Mouse (Mus musculus) olfactory bulb, adult 2 months (tissue): ENCODE data around the gene Lgi4. TPM values are rescaled to one million over a fixed set of nuclear protein-coding genes. Genes with fewer than 3 reads are reported as not detected.

Source experiments
- H3K27ac ChIP-seq: fragments of 200-500 bp; 2 replicates; pipeline ENCODE4 v1.5.1; 2012; ENCODE audit warnings: low read depth, low read length; ENCODE audit not compliant: insufficient read depth
- H3K4me1 ChIP-seq: fragments of 200-500 bp; 2 replicates; pipeline ENCODE4 v1.6.1; 2012; ENCODE audit warnings: low read length; ENCODE audit not compliant: control insufficient read depth, insufficient read depth
- H3K4me3 ChIP-seq: fragments of 200-500 bp; 2 replicates; pipeline ENCODE4 v1.5.1; 2012; ENCODE audit warnings: mild to moderate bottlenecking, low read depth, low read length, moderate library complexity; ENCODE audit not compliant: insufficient read depth
- CTCF ChIP-seq: fragments of 200-500 bp; IDR thresholded peaks from 2 replicates; pipeline ENCODE4 v1.5.1; 2012; ENCODE audit warnings: low read depth, mild to moderate bottlenecking, low read length, moderate library complexity; ENCODE audit not compliant: insufficient read depth
- POLR2A ChIP-seq: fragments of 200-500 bp; IDR thresholded peaks from 2 replicates; pipeline ENCODE4 v1.6.1; 2012; ENCODE audit warnings: mild to moderate bottlenecking, low read depth, low read length, moderate library complexity; ENCODE audit not compliant: insufficient read depth
- WGBS: fragments of 180-500 bp; shearing (Covaris S2); methylation state at CpG from one replicate; pipeline ENCODE4 v1.1.7; 2018; 5-methylcytosine and 5-hydroxymethylcytosine counted together
- polyA plus RNA-seq: library from polyadenylated mRNA; stranded (reverse); fragments of >200 nt; gene quantifications from 2 replicates; pipeline ENCODE4 v1.2.4, GENCODE M21; 2012; ENCODE audit warnings: low replicate concordance; ENCODE audit not compliant: missing spikeins, insufficient read depth, insufficient read length

The Lgi4 gene
- polyA plus RNA-seq, 1 experiment = not detected

GRCm38 (mm10) chr7:31049846-31050281 lies 9.3 kb upstream of the Lgi4 start:
- Histone ChIP-seq H3K27ac (no peak overlapping the region), H3K4me1 (peaks cover 37% of the 10 kb centered on the region), H3K4me3 (peak overlapping the region; percentile 33)
- no peak for TF ChIP-seq CTCF
- TF ChIP-seq POLR2A = no peak
- 4% methylated on average over 15 of the region's 15 CpGs for WGBS

DNA sequence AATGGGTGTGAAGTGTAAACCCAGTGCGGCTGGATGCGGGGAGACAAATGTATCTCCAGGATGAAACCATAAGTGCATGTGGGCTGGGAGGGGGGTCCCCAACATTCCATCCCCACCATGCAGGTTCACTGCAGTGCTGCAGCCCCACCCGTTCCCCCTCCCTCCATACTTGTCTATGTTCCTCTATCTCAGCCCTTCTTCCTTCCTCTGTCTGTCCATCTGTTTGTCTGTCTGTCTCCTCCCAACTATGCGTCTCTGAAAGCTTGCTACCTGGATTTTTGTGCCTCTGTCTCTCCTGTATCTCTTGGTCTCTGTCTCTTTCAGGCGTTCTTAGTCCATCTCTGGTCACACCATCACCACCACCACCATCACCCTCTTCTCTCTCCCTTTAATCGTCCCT lies 8.7 kb upstream of the Lgi4 start:
- Histone ChIP-seq H3K4me1 (peaks cover 37% of the 10 kb centered on the region), H3K4me3 (peak overlapping the region; percentile 33; the same call in 1 of the 2 replicates), H3K27ac (no peak overlapping the region)
- WGBS = 14% methylated on average over 6 of the region's 6 CpGs
- TF ChIP-seq CTCF (no peak), POLR2A (no peak)

DNA sequence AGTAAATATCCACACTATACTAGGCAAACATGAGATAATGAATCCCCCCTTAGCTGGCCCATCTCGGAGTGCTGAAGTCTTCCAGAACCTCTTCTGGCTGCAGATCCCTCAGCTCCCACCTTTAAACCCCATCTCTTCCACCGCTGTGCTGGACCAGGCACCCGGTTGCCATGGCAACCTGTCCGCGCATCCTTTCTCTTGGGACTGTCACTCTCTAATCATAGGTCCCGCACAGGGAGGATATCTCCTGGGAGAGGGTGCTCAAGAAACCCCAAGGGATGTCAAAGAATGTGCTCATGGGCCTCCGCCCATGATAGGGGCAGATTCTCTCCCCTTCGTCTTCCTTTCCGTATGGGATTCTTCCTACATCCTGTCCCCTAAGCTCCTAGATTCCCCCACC lies 8.2 kb upstream of the Lgi4 start:
- WGBS = 1% methylated on average over 9 of the region's 9 CpGs
- no peak for TF ChIP-seq POLR2A
- TF ChIP-seq CTCF = no peak
- H3K4me3 ChIP-seq = peak overlapping the region; percentile 30
- peaks cover 37% of the 10 kb centered on the region for H3K4me1 ChIP-seq
- no peak overlapping the region for H3K27ac ChIP-seq

DNA sequence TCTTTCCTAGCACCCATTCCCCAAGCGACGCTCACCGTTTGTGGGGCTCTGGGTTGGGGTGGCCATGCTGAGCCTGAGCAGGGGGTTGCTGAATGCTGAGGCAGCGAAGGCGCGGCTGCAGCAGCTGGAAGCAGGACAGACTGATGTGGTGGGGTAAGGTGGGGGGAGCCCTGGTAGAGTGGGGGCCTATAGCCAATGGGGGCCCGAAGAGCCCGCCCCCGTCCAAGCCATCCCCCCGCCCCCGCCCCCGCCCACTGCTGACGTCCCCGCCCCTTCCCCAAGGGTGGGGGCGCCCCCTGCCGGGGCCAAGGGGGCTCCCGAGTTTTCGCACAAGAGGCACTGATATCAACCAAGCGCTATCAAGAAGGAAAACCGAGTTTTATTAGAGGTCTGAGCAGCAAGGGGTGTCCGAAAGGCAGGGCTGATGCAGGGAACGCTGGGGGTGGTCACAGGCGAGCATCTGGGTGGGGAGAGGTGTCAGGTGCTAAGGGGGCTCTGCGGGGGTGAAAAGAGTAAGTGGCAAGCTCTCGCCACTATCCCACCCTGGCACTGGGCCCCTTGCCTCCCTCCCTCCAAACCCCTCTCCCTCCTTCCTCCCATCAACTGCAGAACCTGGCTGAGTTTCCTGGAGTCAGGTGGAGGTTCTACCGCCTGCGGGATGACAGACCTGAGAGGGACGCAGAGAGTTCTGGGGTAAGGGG lies 7.7 kb upstream of the Lgi4 start, which contains the start of gene Fxyd7:
TSS of gene Fxyd7 (minus strand) at position 147 of the 701 bp plus-strand sequence.
- 5% methylated on average over 27 of the region's 28 CpGs for WGBS
- Histone ChIP-seq H3K4me3 (peak within 1 kb of the TSS; percentile 33), H3K27ac (no peak within 1 kb of the TSS), H3K4me1 (peaks cover 37% of the 10 kb centered on the region)
- TF ChIP-seq POLR2A (no peak), CTCF (no peak)

DNA sequence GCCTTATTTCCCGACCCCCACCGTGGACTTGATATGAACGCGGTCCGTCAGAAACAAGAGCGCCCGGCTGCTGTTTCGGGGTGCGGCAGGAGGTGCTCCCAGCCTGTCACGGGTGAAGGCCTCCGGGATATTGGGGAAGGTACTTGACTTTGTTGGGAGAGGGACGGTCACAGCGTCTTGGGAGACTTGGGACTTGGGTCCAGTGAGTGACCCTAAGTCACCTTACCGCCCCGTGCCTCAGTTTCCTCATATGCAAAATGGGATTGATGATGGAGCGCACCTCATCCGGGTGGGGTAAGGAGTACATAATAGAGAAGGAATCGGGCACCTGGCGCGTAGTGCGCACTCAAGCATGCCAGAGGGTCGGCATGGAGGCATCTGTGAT lies 6.9 kb upstream of the Lgi4 start:
- WGBS = 11% methylated on average over 22 of the region's 22 CpGs
- no peak overlapping the region for H3K27ac ChIP-seq
- TF ChIP-seq CTCF (no peak), POLR2A (no peak)
- H3K4me3 ChIP-seq = 0 out of 2 replicates have a peak overlapping the region, but pooled peaks have one; percentile 0
- H3K4me1 ChIP-seq = peaks cover 37% of the 10 kb centered on the region

- 12% methylated on average over 34 of the region's 34 CpGs for WGBS
- TF ChIP-seq CTCF = no peak
- no peak for TF ChIP-seq POLR2A
- Histone ChIP-seq H3K4me3 (0 out of 2 replicates have a peak overlapping the region, but pooled peaks have one; percentile 0), H3K4me1 (peaks cover 37% of the 10 kb centered on the region), H3K27ac (no peak overlapping the region)
Observed at GRCm38 (mm10) chr7:31052636-31053434, 6.3 kb upstream of the Lgi4 start.

GRCm38 (mm10) chr7:31053882-31054447 lies 5.2 kb upstream of the Lgi4 start:
- Histone ChIP-seq H3K27ac (peak overlapping the region; percentile 66; the same call in 1 of the 2 replicates), H3K4me3 (0 out of 2 replicates have a peak overlapping the region, but pooled peaks have one; percentile 15), H3K4me1 (peaks cover 37% of the 10 kb centered on the region)
- 51% methylated on average over 10 of the region's 10 CpGs for WGBS
- TF ChIP-seq POLR2A (no peak), CTCF (no peak)

GRCm38 (mm10) chr7:31054661-31055320 lies 4.4 kb upstream of the Lgi4 start:
- 69% methylated on average over 11 of the region's 11 CpGs for WGBS
- Histone ChIP-seq H3K4me1 (peaks cover 37% of the 10 kb centered on the region), H3K4me3 (peak overlapping the region; percentile 25), H3K27ac (peak overlapping the region; percentile 66)
- TF ChIP-seq POLR2A (no peak), CTCF (no peak)

GRCm38 (mm10) chr7:31055354-31055824 lies 3.8 kb upstream of the Lgi4 start:
- WGBS = 38% methylated on average over 10 of the region's 10 CpGs
- Histone ChIP-seq H3K27ac (no peak overlapping the region), H3K4me1 (peaks cover 32% of the 10 kb centered on the region), H3K4me3 (peak overlapping the region; percentile 25; the same call in 1 of the 2 replicates)
- TF ChIP-seq POLR2A (no peak), CTCF (no peak)
